Comparison of ENCODE assay signal across 24 mouse cellular contexts in the genomic region with DNA sequence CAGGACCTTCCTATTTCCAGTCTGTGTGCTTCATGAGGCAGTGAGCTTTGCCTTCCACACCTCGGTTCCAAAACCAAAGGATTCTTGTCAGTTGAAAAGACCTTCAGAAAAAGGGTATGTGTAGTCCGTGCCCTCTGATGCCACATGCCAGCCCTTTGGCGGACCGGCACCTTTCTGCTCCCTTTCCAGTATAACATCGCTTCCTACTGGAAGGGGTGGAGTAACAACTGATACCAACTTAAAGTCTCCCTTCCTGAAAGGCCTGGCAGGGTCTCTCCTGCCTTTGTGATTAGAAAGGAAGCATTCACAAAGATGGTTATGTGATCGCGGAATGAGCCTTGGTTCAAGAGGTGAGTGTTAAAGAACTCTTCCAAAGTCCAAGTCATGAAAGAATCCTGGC. TPM values are rescaled to one million over a fixed set of nuclear protein-coding genes. Genes with fewer than 3 reads are reported as not detected.
DNase-seq lines count a peak whose midpoint lies in the region; ATAC-seq and TF ChIP-seq lines count a peak whose summit lies in the region.
"Had no signal": no experiment of that assay in that cellular context is flagged by ENCODE, and none has a peak within 500 bp of the region (broad histone marks: within the 10 kb centered on the region; RNA-seq: fewer than 3 reads in every experiment).

No protein-coding gene starts in this region.

- TF ChIP-seq POLR2A in kidney, adult 2 months (IDR thresholded peaks at IDR 0.05; ENCODE audit: low read depth, low read length) = no peak

- WGBS in lung, postnatal 0 days = 67% methylated on average over 7 of the region's 7 CpGs
- 74% methylated on average over 7 of the region's 7 CpGs for WGBS in kidney, adult 2 months

- TF ChIP-seq CTCF in lung, postnatal 0 days (IDR thresholded peaks at IDR 0.05) = no peak
- no peak for TF ChIP-seq CTCF in kidney, adult 2 months (conservative IDR thresholded peaks at IDR 0.05; ENCODE audit: insufficient read depth, insufficient read length, low read depth, low read length)

- peak overlapping the region; percentile 32; the same call in 1 of the 2 replicates for H3K27ac ChIP-seq in lung, postnatal 0 days (ENCODE audit: low read length)
- no peak overlapping the region for H3K27ac ChIP-seq in kidney, adult 2 months (ENCODE audit: insufficient read depth, low read depth, low read length)
- H3K27ac ChIP-seq: embryonic facial prominence, embryonic 10.5 days; embryonic facial prominence, embryonic 12.5 days; forebrain, embryonic 13.5 days had no signal

- no peaks in the 10 kb centered on the region for H3K9me3 ChIP-seq in lung, postnatal 0 days (ENCODE audit: low read length)
- H3K9me3 ChIP-seq: embryonic facial prominence, embryonic 10.5 days; embryonic facial prominence, embryonic 12.5 days; forebrain, embryonic 13.5 days; G1E had no signal

- no peak overlapping the region for H3K9ac ChIP-seq in lung, postnatal 0 days (replicated peaks; ENCODE audit: low read depth)
- H3K9ac ChIP-seq: embryonic facial prominence, embryonic 12.5 days; forebrain, embryonic 13.5 days had no signal

- no peaks in the 10 kb centered on the region for H3K4me1 ChIP-seq in lung, postnatal 0 days (ENCODE audit: insufficient read depth, low read depth, low read length)
- no peaks in the 10 kb centered on the region for H3K4me1 ChIP-seq in kidney, adult 2 months (ENCODE audit: control insufficient read depth, insufficient read depth, low read length)

- DNase-seq in lung, adult 18-20 months = peak; percentile 17 to 51
- peak; percentile 35 for DNase-seq in lung, postnatal 0 days (ENCODE audit: low spot score)
- peak; percentile 49 for DNase-seq in lung, postnatal 14 days
- peak; percentile 62 for DNase-seq in lung, postnatal 36 days
- DNase-seq in gastrocnemius, adult 18-20 months (ENCODE audit: low spot score) = no peak
- DNase-seq in left cerebral cortex, adult 8-10 months (ENCODE audit: low spot score in 2 of 2) = no peak
- DNase-seq in kidney, adult 2 months = no peak
- DNase-seq: adrenal gland, adult 8-10 months; adrenal gland, postnatal 14 days; adrenal gland, postnatal 36 days; B cell, adult 2 months; cerebellum, adult 11-12 months; cerebellum, adult 2 months; cerebellum, adult 9-10 months; cerebellum, postnatal 10 days; cerebellum, postnatal 25 days had no signal

- peak; percentile 83 for TF ChIP-seq EP300 in lung, postnatal 0 days (IDR thresholded peaks at IDR 0.05)

- no peak overlapping the region for H3K4me3 ChIP-seq in lung, postnatal 0 days (ENCODE audit: low read depth, low read length)
- H3K4me3 ChIP-seq in kidney, adult 2 months (ENCODE audit: insufficient read depth, low read depth, low read length) = no peak overlapping the region
- H3K4me3 ChIP-seq: embryonic facial prominence, embryonic 10.5 days; embryonic facial prominence, embryonic 12.5 days; forebrain, embryonic 13.5 days had no signal

- H3K27me3 ChIP-seq in lung, postnatal 0 days (replicated peaks; ENCODE audit: insufficient read depth, low read length) = no peaks in the 10 kb centered on the region
- no peaks in the 10 kb centered on the region for H3K27me3 ChIP-seq in kidney, adult 2 months (replicated peaks; ENCODE audit: control insufficient read depth, insufficient read depth, low read length)
- H3K27me3 ChIP-seq: CH12.LX; embryonic facial prominence, embryonic 12.5 days; forebrain, embryonic 13.5 days had no signal

- H3K4me2 ChIP-seq in lung, postnatal 0 days (replicated peaks; ENCODE audit: low read depth, low read length) = no peak overlapping the region
- H3K4me2 ChIP-seq: embryonic facial prominence, embryonic 12.5 days; forebrain, embryonic 13.5 days had no signal

- no peaks in the 10 kb centered on the region for H3K36me3 ChIP-seq in lung, postnatal 0 days (ENCODE audit: insufficient read depth, low read length)
- H3K36me3 ChIP-seq in kidney, adult 2 months (ENCODE audit: control insufficient read depth, insufficient read depth, low read length) = no peaks in the 10 kb centered on the region
- H3K36me3 ChIP-seq: embryonic facial prominence, embryonic 10.5 days; embryonic facial prominence, embryonic 12.5 days; G1E had no signal

- ATAC-seq in lung, postnatal 0 days = peak; percentile 24; the same call in 1 of the 2 replicates
- ATAC-seq: activated CD4-positive, CD25-positive, alpha-beta regulatory T cell, adult 4 months; CD4-positive, CD25-positive, alpha-beta regulatory T cell, adult 4 months; forebrain, embryonic 13.5 days; Patski had no signal

RNA-seq across cellular contexts. Expression of gene Tmem100, which starts 19.9 kb away (rescaled TPM):
- polyA plus RNA-seq in lung, postnatal 0 days (2015; fragmentation: Nextera tagmentation; extraction: Ambion mirVana) = 266 and 283 TPM in 2 replicates
- total RNA-seq in gastrocnemius, adult 18-20 months (2021) = 10 to 100 TPM; 11.9 to 18.9 TPM
- 10 to 100 TPM; 10.9 to 15.8 (median 12.7) TPM for total RNA-seq in left cerebral cortex, adult 8-10 months (2022)
- 1.5 and 1.8 TPM in 2 replicates for polyA plus RNA-seq in kidney, adult 2 months (2012; rRNA removed)
- polyA plus RNA-seq: activated CD4-positive, CD25-positive, alpha-beta regulatory T cell, adult 4 months; CD4-positive, CD25-positive, alpha-beta regulatory T cell, adult 4 months; Patski had no signal

RNA-seq across cellular contexts. Expression of gene Pctp, which starts 47.3 kb away (rescaled TPM):
- polyA plus RNA-seq in lung, postnatal 0 days (2015; fragmentation: Nextera tagmentation; extraction: Ambion mirVana) = 11.0 and 11.5 TPM in 2 replicates
- 1 to 10 TPM; 3.4 to 3.8 TPM for total RNA-seq in gastrocnemius, adult 18-20 months (2021)
- 1 to 10 TPM; 1.1 to 2.2 (median 1.5) TPM for total RNA-seq in left cerebral cortex, adult 8-10 months (2022)
- 8.7 and 12.3 TPM in 2 replicates for polyA plus RNA-seq in kidney, adult 2 months (2012; rRNA removed)

Comparison
In these comparisons a context has a peak if more than half of its experiments do, and no peak if none do; other contexts are left out.
1. DNase-seq: peak in lung, adult 18-20 months (2 of 2), lung, postnatal 0 days (single experiment), lung, postnatal 14 days (single experiment) and lung, postnatal 36 days (single experiment); none in gastrocnemius, adult 18-20 months (single experiment), left cerebral cortex, adult 8-10 months (0 of 2) and kidney, adult 2 months (single experiment).